Mouse (Mus musculus) midbrain, embryonic 14.5 days (tissue): ENCODE results near the gene Myo1c. TPM values are rescaled to one million over a fixed set of nuclear protein-coding genes. Genes with fewer than 3 reads are reported as not detected.
A peak's percentile ranks its signal among the peaks of the same experiment; 100 is the strongest.

Source experiments
- ATAC-seq: fragments of 200-750 bp; cut with Nextera tagmentation; 2 replicates; pipeline ENCODE4 v1.8.0; 2017; ENCODE audit warnings: moderate number of reproducible peaks, moderate library complexity; ENCODE audit not compliant: low FRiP score, low TSS enrichment
- DNase-seq: peaks from one replicate; pipeline ENCODE4 v3.0.0-alpha.2; 2015
- H3K27ac ChIP-seq: fragments of 300-500 bp; sonication (generic); replicated peaks from 2 replicates; pipeline ENCODE4 v1.5.1; 2014; ENCODE audit warnings: mild to moderate bottlenecking, low read depth, low read length, moderate library complexity
- H3K27me3 ChIP-seq: fragments of 300-500 bp; sonication (generic); 2 replicates; pipeline ENCODE4 v1.6.1; 2014; ENCODE audit warnings: low read length, control low read depth, mixed read lengths; ENCODE audit not compliant: control insufficient read depth, insufficient read depth
- H3K36me3 ChIP-seq: fragments of 300-500 bp; sonication (generic); 2 replicates; pipeline ENCODE4 v1.6.1; 2014; ENCODE audit warnings: low read length, control low read depth; ENCODE audit not compliant: control insufficient read depth, insufficient read depth
- H3K4me1 ChIP-seq: fragments of 300-500 bp; sonication (generic); 2 replicates; pipeline ENCODE4 v1.6.1; 2014; ENCODE audit warnings: mild to moderate bottlenecking, antibody characterized with exemption, low read length, control low read depth; ENCODE audit not compliant: control insufficient read depth, insufficient read depth
- H3K4me2 ChIP-seq: fragments of 300-500 bp; sonication (generic); 2 replicates; pipeline ENCODE4 v1.6.1; 2014; ENCODE audit warnings: mild to moderate bottlenecking, low read length, moderate library complexity
- H3K4me3 ChIP-seq: fragments of 300-500 bp; sonication (generic); replicated peaks from 2 replicates; pipeline ENCODE4 v1.5.1; 2014; ENCODE audit warnings: low read depth, low read length
- H3K9ac ChIP-seq: fragments of 300-500 bp; sonication (generic); replicated peaks from 2 replicates; pipeline ENCODE4 v1.6.1; 2014; ENCODE audit warnings: mild to moderate bottlenecking, low read length, moderate library complexity
- H3K9me3 ChIP-seq: fragments of 300-500 bp; sonication (generic); 2 replicates; pipeline ENCODE4 v1.6.1; 2016; ENCODE audit warnings: low read length, control low read depth, mixed read lengths; ENCODE audit not compliant: control insufficient read depth
- WGBS: fragments of 180-500 bp; shearing (Covaris S2); extraction: QIAGEN DNeasy Blood & Tissue Kit; methylation state at CpG from one replicate; pipeline ENCODE4 v1.1.7; 2014; 5-methylcytosine and 5-hydroxymethylcytosine counted together
- polyA plus RNA-seq: library from polyadenylated mRNA; unstranded; fragments of >200 nt; fragmentation: Nextera tagmentation; extraction: Ambion mirVana; gene quantifications from 2 replicates; pipeline ENCODE4 v1.2.1, GENCODE M21; 2014

The Myo1c gene
- polyA plus RNA-seq, 1 experiment from 2014 or later: 5.2 TPM

DNA sequence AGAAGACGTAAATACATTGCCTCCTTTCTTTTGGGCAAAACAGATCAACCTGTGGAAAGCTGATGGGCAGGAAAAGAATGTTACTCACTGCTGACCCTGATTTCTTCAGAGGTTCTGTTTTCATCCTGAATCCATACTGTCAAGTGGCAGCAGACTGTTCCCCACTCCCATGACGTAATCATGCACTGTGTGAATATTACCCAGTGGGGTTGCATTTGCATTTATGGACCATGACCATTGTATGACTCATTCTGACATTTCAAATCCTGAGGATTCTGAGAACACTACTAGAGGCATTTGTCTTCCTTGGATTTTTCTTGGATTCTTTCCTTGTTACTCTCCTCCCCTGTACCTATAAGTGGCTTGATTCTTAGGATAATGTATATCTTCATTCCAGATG is 53.4 kb downstream of the Myo1c start:
- 90% methylated on average over 2 of the region's 2 CpGs for WGBS
- ATAC-seq (no peak), DNase-seq (no peak)
- Histone ChIP-seq H3K4me1 (no peaks in the 10 kb centered on the region), H3K4me3 (no peak overlapping the region), H3K9me3 (no peaks in the 10 kb centered on the region), H3K27ac (no peak overlapping the region), H3K27me3 (no peaks in the 10 kb centered on the region), H3K36me3 (peaks cover 67% of the 10 kb centered on the region), H3K9ac (no peak overlapping the region), H3K4me2 (no peak overlapping the region)

- DNase-seq: peak; percentile 51
- no peaks in the 10 kb centered on the region for H3K27me3 ChIP-seq
- 90% methylated on average over 1 of the region's 1 CpGs for WGBS
- no peaks in the 10 kb centered on the region for H3K36me3 ChIP-seq
- H3K4me3 ChIP-seq: no peak overlapping the region
- H3K4me2 ChIP-seq: no peak overlapping the region
- H3K27ac ChIP-seq: no peak overlapping the region
- ATAC-seq: no peak
- H3K4me1 ChIP-seq: no peaks in the 10 kb centered on the region
- no peak overlapping the region for H3K9ac ChIP-seq
- H3K9me3 ChIP-seq: no peaks in the 10 kb centered on the region
These were observed 63.6 kb downstream of the Myo1c start for GRCm38 (mm10) chr11:75713949-75714348.

DNA sequence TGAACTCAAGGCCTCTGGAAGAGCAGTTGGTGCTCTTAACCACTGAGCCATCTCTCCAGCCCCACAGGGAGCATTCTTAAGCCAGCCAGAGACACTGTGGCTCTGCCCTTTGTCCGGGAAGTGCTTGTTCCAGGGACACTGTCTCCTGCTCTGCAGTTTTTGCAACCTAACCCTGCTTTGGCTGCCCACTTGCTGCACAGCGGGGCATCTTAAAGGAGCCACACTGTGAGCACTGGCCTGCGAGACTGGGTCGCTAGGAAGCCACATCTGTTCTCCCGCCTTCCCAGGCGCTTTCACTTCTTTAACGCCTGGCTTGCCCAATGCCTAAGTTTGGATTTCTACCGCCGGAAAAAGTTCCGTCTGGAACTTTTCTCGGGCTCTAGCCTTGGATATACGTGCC is 65.3 kb downstream of the Myo1c start:
- Histone ChIP-seq H3K27ac (no peak overlapping the region), H3K4me2 (no peak overlapping the region), H3K9ac (no peak overlapping the region), H3K36me3 (no peaks in the 10 kb centered on the region), H3K9me3 (no peaks in the 10 kb centered on the region), H3K4me1 (no peaks in the 10 kb centered on the region), H3K27me3 (no peaks in the 10 kb centered on the region), H3K4me3 (no peak overlapping the region)
- DNase-seq (no peak), ATAC-seq (no peak)
- 19% methylated on average over 12 of the region's 12 CpGs for WGBS

DNA sequence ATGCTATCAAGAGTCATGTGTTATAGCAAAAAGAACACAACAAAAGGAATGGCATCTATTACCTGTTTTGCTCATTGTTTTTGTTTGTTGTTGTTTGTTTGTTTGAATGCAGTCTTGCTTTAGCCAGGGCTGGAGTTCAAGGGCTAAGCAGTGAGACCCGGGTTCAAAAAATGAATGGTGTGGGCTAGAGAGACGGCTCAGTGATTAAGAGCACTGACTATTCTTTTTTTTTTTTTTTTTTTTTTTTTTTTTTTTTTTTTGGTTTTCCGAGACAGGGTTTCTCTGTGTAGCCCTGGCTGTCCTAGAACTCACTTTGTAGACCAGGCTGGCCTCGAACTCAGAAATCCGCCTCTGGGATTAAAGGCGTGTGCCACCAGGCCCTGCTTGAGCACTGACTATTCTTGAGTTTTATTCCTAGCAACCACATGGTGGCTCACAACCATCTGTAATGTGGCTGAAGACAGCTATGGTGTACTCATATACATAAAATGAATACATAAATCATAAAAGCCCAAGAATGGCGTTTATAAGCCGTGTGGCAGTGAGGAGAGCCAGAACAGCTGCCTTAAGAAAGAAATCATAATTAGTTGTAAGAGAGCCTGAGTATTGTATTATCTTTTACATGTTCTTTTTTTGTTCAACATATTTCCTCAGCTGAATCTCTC is 66.5 kb downstream of the Myo1c start:
- WGBS: 82% methylated on average over 8 of the region's 8 CpGs
- DNase-seq (no peak), ATAC-seq (no peak)
- Histone ChIP-seq H3K9me3 (no peaks in the 10 kb centered on the region), H3K4me1 (no peaks in the 10 kb centered on the region), H3K27me3 (no peaks in the 10 kb centered on the region), H3K9ac (no peak overlapping the region), H3K4me3 (no peak overlapping the region), H3K36me3 (no peaks in the 10 kb centered on the region), H3K4me2 (no peak overlapping the region), H3K27ac (no peak overlapping the region)

- H3K27me3 ChIP-seq: no peaks in the 10 kb centered on the region
These were observed 72.0 kb downstream of the Myo1c start for GRCm38 (mm10) chr11:75722339-75722738.

More at GRCm38 (mm10) chr11:75722339-75722738, 72.0 kb downstream of the Myo1c start:
- Histone ChIP-seq H3K4me2 (no peak overlapping the region), H3K27ac (no peak overlapping the region), H3K36me3 (no peaks in the 10 kb centered on the region), H3K9me3 (no peaks in the 10 kb centered on the region), H3K9ac (no peak overlapping the region), H3K4me3 (no peak overlapping the region), H3K4me1 (no peaks in the 10 kb centered on the region)
- 71% methylated on average over 4 of the region's 4 CpGs for WGBS
- no peak for DNase-seq
- ATAC-seq: no peak

Other genes with a start within 250 kb of the Myo1c start
- 2.7 and 38.5 TPM in 2 replicates for gene Serpinf1, start 227.8 kb upstream of the Myo1c start, polyA plus RNA-seq
- gene Serpinf2, start 210.9 kb upstream of the Myo1c start, polyA plus RNA-seq: not detected in 2 replicates
- gene Wdr81, start 195.8 kb upstream of the Myo1c start, polyA plus RNA-seq: 5.7 and 7.4 TPM in 2 replicates
- gene Tlcd2, start 188.8 kb upstream of the Myo1c start, polyA plus RNA-seq: 1.1 and 2.5 TPM in 2 replicates
- gene Prpf8, start 163.7 kb upstream of the Myo1c start, polyA plus RNA-seq: 59.9 and 89.5 TPM in 2 replicates
- gene Rilp, start 140.4 kb upstream of the Myo1c start, polyA plus RNA-seq: 1.0 and 1.6 TPM in 2 replicates
- 2.0 and 3.6 TPM in 2 replicates for gene Scarf1, start 137.0 kb upstream of the Myo1c start, polyA plus RNA-seq
- gene Slc43a2, start 118.8 kb upstream of the Myo1c start, polyA plus RNA-seq: 15.7 and 18.3 TPM in 2 replicates
- gene Pitpna, start 62.4 kb upstream of the Myo1c start, polyA plus RNA-seq: 115 and 120 TPM in 2 replicates
- gene Inpp5k, start 19.5 kb upstream of the Myo1c start, polyA plus RNA-seq: 49.2 and 53.0 TPM in 2 replicates
- gene Crk, start 28.8 kb downstream of the Myo1c start, polyA plus RNA-seq: 83.7 and 114 TPM in 2 replicates
- gene Ywhae, start 82.4 kb downstream of the Myo1c start, polyA plus RNA-seq: 1,339 and 1,573 TPM in 2 replicates
- 3.5 and 5.3 TPM in 2 replicates for gene Doc2b, start 145.5 kb downstream of the Myo1c start, polyA plus RNA-seq